Mouse (Mus musculus) C2C12 (cell line): Measurements from ENCODE around the gene Cilp.

ENCODE experiments used
- CTCF ChIP-seq: IDR thresholded peaks from one replicate; pipeline ENCODE4 v1.5.1; 2011; ENCODE audit not compliant: control insufficient read depth, insufficient read depth, insufficient read length
- FOSL1 ChIP-seq: IDR thresholded peaks from one replicate; pipeline ENCODE4 v1.8.0; 2011; ENCODE audit warnings: mild to moderate bottlenecking, low read length; ENCODE audit not compliant: poor library complexity, insufficient read depth, severe bottlenecking
- MAX ChIP-seq: IDR thresholded peaks from one replicate; pipeline ENCODE4 v1.6.1; 2011; ENCODE audit warnings: mild to moderate bottlenecking, control low read depth
- MYOD1 ChIP-seq: IDR thresholded peaks from one replicate; pipeline ENCODE4 v1.6.1; 2011; ENCODE audit warnings: low read depth; ENCODE audit not compliant: control insufficient read depth, insufficient read length

GRCm38 (mm10) chr9:65273048-65273809, 8.2 kb downstream of the Cilp start:
- TF ChIP-seq MAX (no peak), CTCF (no peak), FOSL1 (no peak), MYOD1 (no peak)
